ENCODE assay signal across 35 mouse cellular contexts in genomic region chr1:60884611-60885010, GRCm38 (mm10). TPM values are rescaled to one million over a fixed set of nuclear protein-coding genes. Genes with fewer than 3 reads are reported as not detected.
"Had no signal": no experiment of that assay in that cellular context is flagged by ENCODE, and none has a peak within 500 bp of the region (broad histone marks: within the 10 kb centered on the region; RNA-seq: fewer than 3 reads in every experiment).

No protein-coding gene starts in this region.

- ATAC-seq: liver, embryonic 12.5 days; liver, postnatal 0 days; lung, postnatal 0 days; midbrain, embryonic 13.5 days; midbrain, embryonic 15.5 days; midbrain, embryonic 16.5 days had no signal

- H3K4me2 ChIP-seq: limb, embryonic 12.5 days; limb, embryonic 13.5 days; limb, embryonic 15.5 days; liver, embryonic 11.5 days; liver, embryonic 12.5 days; liver, embryonic 13.5 days; liver, embryonic 15.5 days; lung, embryonic 14.5 days; lung, embryonic 15.5 days; midbrain, embryonic 11.5 days; midbrain, embryonic 12.5 days; midbrain, embryonic 13.5 days; midbrain, embryonic 15.5 days; neural tube, embryonic 12.5 days had no signal

- H3K4me1 ChIP-seq: limb, embryonic 12.5 days; limb, embryonic 13.5 days; limb, embryonic 15.5 days; liver, embryonic 13.5 days; liver, embryonic 15.5 days; lung, embryonic 15.5 days; megakaryocyte, embryonic 14.5 days; midbrain, embryonic 10.5 days; midbrain, embryonic 12.5 days; midbrain, embryonic 13.5 days; midbrain, embryonic 15.5 days; neural tube, embryonic 12.5 days had no signal

- DNase-seq: left cerebral cortex, postnatal 4 days; liver; liver, embryonic 13.5 days; liver, postnatal 0 days; lung, adult 18-20 months; lung, adult 2 months; lung, embryonic 14.5 days; lung, postnatal 10 days; lung, postnatal 14 days; lung, postnatal 36 days; lung, postnatal 4 days; midbrain, embryonic 14.5 days had no signal

- H3K27ac ChIP-seq: limb, embryonic 12.5 days; limb, embryonic 13.5 days; limb, embryonic 15.5 days; liver, embryonic 12.5 days; liver, embryonic 13.5 days; liver, embryonic 14.5 days; liver, embryonic 15.5 days; lung, embryonic 15.5 days; macrophage; midbrain, embryonic 10.5 days; midbrain, embryonic 12.5 days; midbrain, embryonic 13.5 days; midbrain, embryonic 15.5 days; neural tube, embryonic 12.5 days had no signal

- H3K27me3 ChIP-seq: limb, embryonic 12.5 days; limb, embryonic 13.5 days; limb, embryonic 15.5 days; liver, embryonic 12.5 days; liver, embryonic 13.5 days; liver, embryonic 15.5 days; lung, embryonic 15.5 days; megakaryocyte, embryonic 14.5 days; midbrain, embryonic 12.5 days; midbrain, embryonic 13.5 days; midbrain, embryonic 15.5 days; neural tube, embryonic 12.5 days had no signal

- H3K9me3 ChIP-seq: limb, embryonic 12.5 days; limb, embryonic 13.5 days; limb, embryonic 15.5 days; liver, embryonic 12.5 days; liver, embryonic 13.5 days; liver, embryonic 15.5 days; lung, embryonic 15.5 days; megakaryocyte, embryonic 14.5 days; midbrain, embryonic 10.5 days; midbrain, embryonic 12.5 days; midbrain, embryonic 13.5 days; midbrain, embryonic 15.5 days; neural tube, embryonic 12.5 days had no signal

- H3K9ac ChIP-seq: limb, embryonic 12.5 days; limb, embryonic 13.5 days; limb, embryonic 15.5 days; liver, embryonic 12.5 days; liver, embryonic 13.5 days; liver, embryonic 14.5 days; liver, embryonic 15.5 days; liver, postnatal 0 days; lung, embryonic 14.5 days; lung, embryonic 15.5 days; midbrain, embryonic 12.5 days; midbrain, embryonic 13.5 days; midbrain, embryonic 15.5 days; neural tube, embryonic 12.5 days had no signal

- H3K36me3 ChIP-seq: limb, embryonic 12.5 days; limb, embryonic 13.5 days; limb, embryonic 15.5 days; liver, embryonic 12.5 days; liver, embryonic 13.5 days; liver, embryonic 15.5 days; lung, embryonic 15.5 days; midbrain, embryonic 10.5 days; midbrain, embryonic 12.5 days; midbrain, embryonic 13.5 days; midbrain, embryonic 15.5 days; neural tube, embryonic 12.5 days had no signal

- H3K4me3 ChIP-seq: limb, embryonic 12.5 days; limb, embryonic 13.5 days; limb, embryonic 15.5 days; liver, embryonic 12.5 days; liver, embryonic 13.5 days; liver, embryonic 15.5 days; lung, embryonic 15.5 days; megakaryocyte, embryonic 14.5 days; midbrain, embryonic 10.5 days; midbrain, embryonic 12.5 days; midbrain, embryonic 13.5 days; midbrain, embryonic 15.5 days; myocyte; neural tube, embryonic 12.5 days had no signal

RNA-seq across cellular contexts. Expression of gene Ctla4, which starts 2.2 kb away (rescaled TPM):
- polyA plus RNA-seq: liver, adult 2 months; liver, embryonic 11.5 days; liver, embryonic 12.5 days; liver, embryonic 13.5 days; liver, embryonic 14.5 days; liver, embryonic 15.5 days; liver, embryonic 16.5 days; liver, postnatal 0 days; lung, embryonic 14.5 days; lung, postnatal 0 days; macrophage; midbrain, embryonic 10.5 days; midbrain, embryonic 11.5 days; midbrain, embryonic 12.5 days; midbrain, embryonic 13.5 days; midbrain, embryonic 14.5 days; midbrain, embryonic 15.5 days; midbrain, embryonic 16.5 days; midbrain, postnatal 0 days; myocyte; neural tube, embryonic 11.5 days; neural tube, embryonic 12.5 days had no signal
